In genomic region chr12:24723859-24724258, GRCm38 (mm10) we compare ENCODE assay signal across 8 mouse cellular contexts. TPM values are rescaled to one million over a fixed set of nuclear protein-coding genes. Genes with fewer than 3 reads are reported as not detected.
A peak's percentile ranks its signal among the peaks of the same experiment; 100 is the strongest.
DNase-seq lines count a peak whose midpoint lies in the region; ATAC-seq lines count a peak whose summit lies in the region.
"Had no signal": no experiment of that assay in that cellular context is flagged by ENCODE, and none has a peak within 500 bp of the region (broad histone marks: within the 10 kb centered on the region; RNA-seq: fewer than 3 reads in every experiment).

No protein-coding gene starts in this region.

- ATAC-seq in lung, embryonic 16.5 days (ENCODE audit: low read depth), result peak; percentile 90
- no peak for ATAC-seq in embryonic facial prominence, embryonic 11.5 days (replicated peaks; ENCODE audit: insufficient number of reproducible peaks, low FRiP score, low TSS enrichment, low read depth)
- ATAC-seq in hindbrain, embryonic 13.5 days (ENCODE audit: low FRiP score), result peak; percentile 46
- ATAC-seq in neural tube, embryonic 14.5 days (ENCODE audit: low read depth), result peak; percentile 42

- no peak overlapping the region for H3K4me3 ChIP-seq in lung, embryonic 16.5 days (ENCODE audit: low read length)
- H3K4me3 ChIP-seq in embryonic facial prominence, embryonic 11.5 days (ENCODE audit: low read depth, low read length), result no peak overlapping the region
- H3K4me3 ChIP-seq in hindbrain, embryonic 13.5 days, result no peak overlapping the region
- no peak overlapping the region for H3K4me3 ChIP-seq in neural tube, embryonic 14.5 days (ENCODE audit: low read depth, low read length)

- no peak overlapping the region for H3K4me2 ChIP-seq in lung, embryonic 16.5 days (ENCODE audit: low read depth, low read length)
- H3K4me2 ChIP-seq in embryonic facial prominence, embryonic 11.5 days (ENCODE audit: low read depth, low read length), result no peak overlapping the region
- no peak overlapping the region for H3K4me2 ChIP-seq in hindbrain, embryonic 13.5 days
- no peak overlapping the region for H3K4me2 ChIP-seq in neural tube, embryonic 14.5 days (ENCODE audit: low read depth, low read length)

- no peaks in the 10 kb centered on the region for H3K9me3 ChIP-seq in lung, embryonic 16.5 days (ENCODE audit: control insufficient read depth, low read length)
- no peaks in the 10 kb centered on the region for H3K9me3 ChIP-seq in embryonic facial prominence, embryonic 11.5 days (replicated peaks; ENCODE audit: control insufficient read depth, low read length)
- H3K9me3 ChIP-seq in hindbrain, embryonic 13.5 days, result peaks cover 7% of the 10 kb centered on the region; the same call in 1 of the 2 replicates
- no peaks in the 10 kb centered on the region for H3K9me3 ChIP-seq in neural tube, embryonic 14.5 days (ENCODE audit: control insufficient read depth, low read length)

- H3K36me3 ChIP-seq in lung, embryonic 16.5 days (ENCODE audit: control insufficient read depth, insufficient read depth, low read length), result no peaks in the 10 kb centered on the region
- no peaks in the 10 kb centered on the region for H3K36me3 ChIP-seq in embryonic facial prominence, embryonic 11.5 days (replicated peaks; ENCODE audit: control insufficient read depth, insufficient read depth, low read depth, low read length)
- H3K36me3 ChIP-seq in hindbrain, embryonic 13.5 days, result no peaks in the 10 kb centered on the region
- H3K36me3 ChIP-seq in neural tube, embryonic 14.5 days (ENCODE audit: control insufficient read depth, insufficient read depth, low read length), result no peaks in the 10 kb centered on the region

- DNase-seq in lung, postnatal 25 days (ENCODE audit: low spot score), result no peak
- no peak for DNase-seq in embryonic facial prominence, embryonic 11.5 days (ENCODE audit: low spot score)
- no peak for DNase-seq in layer of hippocampus, adult 9-10 months (ENCODE audit: low spot score)
- DNase-seq in cerebellum, adult 9-11 months, result no peak
- DNase-seq: cerebellum, postnatal 14 days had no signal

- no peak overlapping the region for H3K9ac ChIP-seq in lung, embryonic 16.5 days (ENCODE audit: low read length)
- no peak overlapping the region for H3K9ac ChIP-seq in embryonic facial prominence, embryonic 11.5 days (replicated peaks; ENCODE audit: low read length)
- H3K9ac ChIP-seq in hindbrain, embryonic 13.5 days, result no peak overlapping the region
- no peak overlapping the region for H3K9ac ChIP-seq in neural tube, embryonic 14.5 days (replicated peaks; ENCODE audit: low read depth, low read length)

- H3K4me1 ChIP-seq in lung, embryonic 16.5 days (replicated peaks; ENCODE audit: control insufficient read depth, insufficient read depth, low read length), result peaks cover 13% of the 10 kb centered on the region
- H3K4me1 ChIP-seq in embryonic facial prominence, embryonic 11.5 days (ENCODE audit: control insufficient read depth, insufficient read depth, low read length), result no peaks in the 10 kb centered on the region; the same call in 1 of the 2 replicates
- H3K4me1 ChIP-seq in hindbrain, embryonic 13.5 days (replicated peaks), result peaks cover 12% of the 10 kb centered on the region
- no peaks in the 10 kb centered on the region for H3K4me1 ChIP-seq in neural tube, embryonic 14.5 days (ENCODE audit: control insufficient read depth, insufficient read depth, low read length)

- 40% methylated on average over 4 of the region's 4 CpGs for WGBS in lung, embryonic 16.5 days
- 64% methylated on average over 4 of the region's 4 CpGs for whole genome bisulfite sequencing in embryonic facial prominence, embryonic 11.5 days
- 73% methylated on average over 4 of the region's 4 CpGs for WGBS in hindbrain, embryonic 13.5 days
- WGBS in neural tube, embryonic 14.5 days, result 68% methylated on average over 4 of the region's 4 CpGs

- peak overlapping the region; percentile 86 for H3K27ac ChIP-seq in lung, embryonic 16.5 days (ENCODE audit: low read length)
- H3K27ac ChIP-seq in embryonic facial prominence, embryonic 11.5 days (replicated peaks; ENCODE audit: low read depth, low read length), result peak overlapping the region; percentile 57
- peak overlapping the region; percentile 64 for H3K27ac ChIP-seq in hindbrain, embryonic 13.5 days
- H3K27ac ChIP-seq in neural tube, embryonic 14.5 days (ENCODE audit: low read depth, low read length), result no peak overlapping the region

- H3K27me3 ChIP-seq in lung, embryonic 16.5 days (ENCODE audit: control insufficient read depth, insufficient read depth, low read depth, low read length), result no peaks in the 10 kb centered on the region
- H3K27me3 ChIP-seq in embryonic facial prominence, embryonic 11.5 days (ENCODE audit: control insufficient read depth, insufficient read depth, low read length), result no peaks in the 10 kb centered on the region
- no peaks in the 10 kb centered on the region for H3K27me3 ChIP-seq in hindbrain, embryonic 13.5 days
- H3K27me3 ChIP-seq in neural tube, embryonic 14.5 days (ENCODE audit: control insufficient read depth, insufficient read depth, low read length), result no peaks in the 10 kb centered on the region

RNA-seq across cellular contexts. Expression of gene Rrm2, which starts 15.8 kb away (rescaled TPM):
- 196 and 207 TPM in 2 replicates for polyA plus RNA-seq in lung, embryonic 16.5 days (2015; fragmentation: Nextera tagmentation; extraction: Ambion mirVana)
- 364 and 431 TPM in 2 replicates for polyA plus RNA-seq in embryonic facial prominence, embryonic 11.5 days (2014; fragmentation: Nextera tagmentation; extraction: Ambion mirVana)
- polyA plus RNA-seq in hindbrain, embryonic 13.5 days (2015; fragmentation: Nextera tagmentation; extraction: Ambion mirVana), result 71.9 and 90.1 TPM in 2 replicates
- 26.1 and 31.2 TPM in 2 replicates for polyA plus RNA-seq in neural tube, embryonic 14.5 days (2014; fragmentation: Nextera tagmentation; extraction: Ambion mirVana)

RNA-seq across cellular contexts. Expression of gene Cys1, which starts 42.2 kb away (rescaled TPM):
- 1.6 and 2.4 TPM in 2 replicates for polyA plus RNA-seq in lung, embryonic 16.5 days (2015; fragmentation: Nextera tagmentation; extraction: Ambion mirVana)
- 0.94 and 1.4 TPM in 2 replicates for polyA plus RNA-seq in embryonic facial prominence, embryonic 11.5 days (2014; fragmentation: Nextera tagmentation; extraction: Ambion mirVana)
- 0.56 and 1.6 TPM in 2 replicates for polyA plus RNA-seq in hindbrain, embryonic 13.5 days (2015; fragmentation: Nextera tagmentation; extraction: Ambion mirVana)
- 1.3 and 2.2 TPM in 2 replicates for polyA plus RNA-seq in neural tube, embryonic 14.5 days (2014; fragmentation: Nextera tagmentation; extraction: Ambion mirVana)
